Mouse (Mus musculus) kidney, adult 2 months (tissue): Measurements from ENCODE around the gene Cdx2. TPM values are rescaled to one million over a fixed set of nuclear protein-coding genes. Genes with fewer than 3 reads are reported as not detected.

Source experiments
- DNase-seq: peaks from one replicate; pipeline ENCODE4 v3.0.0; 2021
- H3K27ac ChIP-seq: fragments of 200-500 bp; 2 replicates; pipeline ENCODE4 v1.5.1; 2012; ENCODE audit warnings: low read depth, low read length, control low read depth, inconsistent platforms; ENCODE audit not compliant: insufficient read depth
- H3K27me3 ChIP-seq: fragments of 200-500 bp; replicated peaks from 2 replicates; pipeline ENCODE4 v1.6.1; 2012; ENCODE audit warnings: mild to moderate bottlenecking, moderate library complexity, low read length, inconsistent platforms; ENCODE audit not compliant: control insufficient read depth, insufficient read depth
- H3K36me3 ChIP-seq: fragments of 200-500 bp; 2 replicates; pipeline ENCODE4 v1.6.1; 2012; ENCODE audit warnings: mild to moderate bottlenecking, moderate library complexity, low read length, inconsistent platforms; ENCODE audit not compliant: control insufficient read depth, insufficient read depth
- H3K4me1 ChIP-seq: fragments of 200-500 bp; 2 replicates; pipeline ENCODE4 v1.6.1; 2011; ENCODE audit warnings: low read length; ENCODE audit not compliant: control insufficient read depth, insufficient read depth
- H3K4me3 ChIP-seq: fragments of 200-500 bp; 2 replicates; pipeline ENCODE4 v1.5.1; 2011; ENCODE audit warnings: mild to moderate bottlenecking, low read depth, low read length, control low read depth; ENCODE audit not compliant: insufficient read depth
- CTCF ChIP-seq: fragments of 200-500 bp; conservative IDR thresholded peaks from 2 replicates; pipeline ENCODE4 v1.5.1; 2011; ENCODE audit warnings: low read depth, mild to moderate bottlenecking, control low read depth, low read length, moderate library complexity, mixed read lengths; ENCODE audit not compliant: insufficient read depth, insufficient read length
- POLR2A ChIP-seq: fragments of 200-500 bp; IDR thresholded peaks from one replicate; pipeline ENCODE4 v1.6.1; 2011; ENCODE audit warnings: low read depth, low read length, control low read depth
- WGBS: fragments of 180-500 bp; shearing (Covaris S2); methylation state at CpG from one replicate; pipeline ENCODE4 v1.1.7; 2018; 5-methylcytosine and 5-hydroxymethylcytosine counted together
- polyA plus RNA-seq: library from polyadenylated mRNA; depleted of rRNA; stranded (reverse); fragments of >200 nt; gene quantifications from 2 replicates; pipeline ENCODE4 v1.2.3, GENCODE M21; 2012

Cdx2 gene
- polyA plus RNA-seq, 1 experiment, result not detected

DNA sequence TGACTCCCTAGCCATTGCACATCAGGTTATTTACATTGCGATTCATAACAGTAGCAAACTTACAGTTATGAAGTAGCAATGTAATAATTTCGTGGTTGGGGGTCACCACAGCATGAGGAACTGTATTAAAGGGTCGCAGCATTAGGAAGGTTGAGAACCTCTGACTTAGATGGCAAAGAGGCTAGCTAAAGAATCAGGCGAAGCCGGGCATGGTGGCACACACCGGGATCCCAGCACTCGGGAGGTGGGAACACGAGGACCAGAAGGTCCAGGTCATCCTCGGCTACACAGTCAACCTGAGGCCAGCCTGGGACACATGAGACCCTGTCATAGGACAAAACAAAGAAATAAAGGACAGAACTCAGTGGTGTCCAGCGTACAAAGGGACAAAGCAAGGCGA, 22.9 kb upstream of the Cdx2 start:
- Histone ChIP-seq H3K36me3 (no peaks in the 10 kb centered on the region), H3K4me3 (no peak overlapping the region), H3K27ac (no peak overlapping the region), H3K4me1 (no peaks in the 10 kb centered on the region), H3K27me3 (no peaks in the 10 kb centered on the region)
- TF ChIP-seq CTCF, result no peak
- no peak for TF ChIP-seq POLR2A
- 84% methylated on average over 11 of the region's 11 CpGs for WGBS
- no peak for DNase-seq

DNA sequence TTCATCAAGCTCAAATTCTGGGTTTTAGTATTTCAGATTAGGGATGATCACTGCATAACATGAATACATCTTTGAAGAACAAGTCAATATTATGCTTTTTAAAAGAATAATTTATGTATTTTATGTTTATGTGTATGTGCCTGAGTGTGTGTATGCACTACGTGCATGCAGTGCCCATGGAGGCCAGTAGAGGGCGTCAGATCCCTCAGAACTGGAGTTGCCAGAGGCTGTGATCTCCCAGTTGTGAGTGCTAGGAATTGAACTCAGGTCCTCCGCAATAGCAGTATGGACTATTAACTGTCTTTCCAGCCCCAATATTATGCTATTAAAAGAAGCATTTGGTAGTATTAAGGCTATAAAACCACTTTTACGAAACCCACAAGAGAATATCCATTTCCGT, 20.6 kb upstream of the Cdx2 start:
- Histone ChIP-seq H3K27me3 (no peaks in the 10 kb centered on the region), H3K27ac (no peak overlapping the region), H3K4me1 (no peaks in the 10 kb centered on the region), H3K4me3 (no peak overlapping the region), H3K36me3 (no peaks in the 10 kb centered on the region)
- WGBS, result 89% methylated on average over 5 of the region's 5 CpGs
- no peak for DNase-seq
- TF ChIP-seq CTCF, result no peak
- no peak for TF ChIP-seq POLR2A

DNA sequence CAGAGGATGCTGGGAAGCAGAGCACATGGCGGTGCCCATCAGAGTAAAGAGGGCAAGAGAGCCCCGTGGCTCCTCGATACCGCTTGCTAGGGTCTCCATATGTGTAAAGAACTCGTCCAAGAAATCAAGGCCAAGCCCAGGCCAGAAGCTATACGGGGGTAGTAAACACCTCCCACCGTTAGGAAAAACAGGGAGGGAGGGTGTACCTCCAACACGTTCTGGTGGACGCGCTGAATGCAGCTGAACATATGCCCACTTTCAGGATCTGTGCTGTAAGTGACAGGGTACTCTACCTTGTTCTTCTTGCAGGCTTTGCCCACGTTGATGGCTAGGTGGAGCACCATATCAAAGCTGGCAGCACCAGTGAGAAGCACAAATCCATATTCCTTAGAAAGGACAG, 18.9 kb upstream of the Cdx2 start:
- Histone ChIP-seq H3K4me3 (no peak overlapping the region), H3K4me1 (no peaks in the 10 kb centered on the region), H3K27ac (no peak overlapping the region), H3K36me3 (no peaks in the 10 kb centered on the region), H3K27me3 (no peaks in the 10 kb centered on the region)
- DNase-seq, result no peak
- TF ChIP-seq POLR2A (no peak), CTCF (no peak)
- 71% methylated on average over 11 of the region's 11 CpGs for WGBS

DNA sequence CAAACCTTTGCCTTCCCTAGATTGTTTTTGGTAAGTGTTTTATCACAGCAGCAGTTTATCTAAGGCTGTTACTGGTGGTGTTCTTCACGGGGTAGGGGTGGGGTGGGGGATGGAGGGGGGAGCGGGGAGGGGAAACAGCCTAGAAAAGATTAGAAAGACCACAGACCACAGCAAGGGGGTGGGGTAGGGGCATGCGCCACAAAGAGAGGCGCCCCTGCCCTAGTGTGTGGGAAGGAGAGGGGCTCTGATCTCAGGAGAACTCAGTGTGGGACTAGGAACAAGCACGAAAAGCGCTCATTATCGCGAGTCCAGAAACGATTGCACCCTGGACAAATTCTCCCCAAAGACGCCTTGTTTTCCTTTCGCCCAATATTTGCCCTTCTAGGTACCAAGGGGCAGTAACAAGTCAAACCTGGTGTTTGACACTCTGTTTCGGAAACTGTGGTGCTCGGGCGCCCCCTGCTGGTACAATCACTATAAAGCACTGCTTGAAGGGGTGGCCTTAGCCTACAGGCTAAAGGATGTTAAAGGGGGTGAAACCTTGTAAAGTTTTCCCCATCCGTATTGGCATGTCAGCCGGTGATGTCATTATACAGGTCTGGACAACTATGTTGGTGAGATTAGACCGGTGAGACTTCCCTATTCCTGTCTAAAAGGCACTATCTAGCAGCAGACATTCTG, 16.3 kb upstream of the Cdx2 start:
- Histone ChIP-seq H3K36me3 (no peaks in the 10 kb centered on the region), H3K4me1 (no peaks in the 10 kb centered on the region), H3K27me3 (no peaks in the 10 kb centered on the region), H3K27ac (no peak overlapping the region), H3K4me3 (no peak overlapping the region)
- 19% methylated on average over 17 of the region's 17 CpGs for WGBS
- peak; percentile 58 for DNase-seq
- no peak for TF ChIP-seq POLR2A
- TF ChIP-seq CTCF, result peak; percentile 86

DNA sequence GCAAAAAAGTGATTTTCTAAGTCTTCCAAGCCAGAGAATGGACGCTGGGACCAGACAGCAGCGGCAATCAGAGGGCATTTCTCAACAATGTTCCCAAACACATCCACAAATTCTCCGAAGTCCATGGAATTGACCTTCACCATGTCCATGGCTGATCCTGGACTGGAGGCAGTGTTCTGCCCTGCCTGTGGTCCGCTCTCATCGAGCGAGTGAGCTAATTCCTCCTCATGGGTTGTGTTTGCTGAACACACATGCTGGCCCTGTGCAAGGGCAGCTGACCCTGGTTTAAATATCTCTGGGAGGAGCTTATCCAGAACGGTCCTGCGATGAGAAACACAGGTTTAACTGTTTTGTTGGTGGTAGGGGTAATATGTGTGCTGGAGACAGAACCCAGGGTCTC, 15.1 kb upstream of the Cdx2 start, which contains the start of gene Urad:
Gene Urad (minus strand): TSS at position 258 of the 400 bp plus-strand sequence.
- Histone ChIP-seq H3K36me3 (no peaks in the 10 kb centered on the region), H3K4me3 (no peak within 1 kb of the TSS), H3K27ac (no peak within 1 kb of the TSS), H3K27me3 (no peaks in the 10 kb centered on the region), H3K4me1 (no peaks in the 10 kb centered on the region)
- DNase-seq, result no peak
- no peak for TF ChIP-seq CTCF
- no peak for TF ChIP-seq POLR2A
- WGBS, result 71% methylated on average over 8 of the region's 8 CpGs

DNA sequence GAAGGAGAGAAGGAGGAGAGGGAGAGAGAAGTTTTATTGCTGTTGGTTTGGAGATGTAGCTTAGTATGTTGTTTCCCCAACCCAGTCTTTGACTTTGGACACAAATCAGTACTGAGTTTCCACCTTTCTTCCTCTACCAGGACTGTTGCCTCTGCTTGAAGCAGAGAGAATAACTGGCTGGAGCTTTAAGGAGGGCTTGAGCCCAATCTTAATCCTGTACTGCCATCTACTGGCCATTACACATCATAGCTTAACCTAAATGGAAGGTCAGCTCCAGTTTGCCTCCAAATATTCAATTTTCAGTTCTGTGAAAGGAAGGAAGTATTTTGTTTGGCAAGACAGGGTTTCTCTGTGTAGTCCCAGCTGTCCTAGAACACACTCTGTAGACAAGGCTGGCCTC, 12.6 kb upstream of the Cdx2 start:
- no peaks in the 10 kb centered on the region for H3K36me3 ChIP-seq
- no peak overlapping the region for H3K27ac ChIP-seq
- TF ChIP-seq POLR2A, result no peak
- TF ChIP-seq CTCF, result peak; percentile 47
- H3K27me3 ChIP-seq, result no peaks in the 10 kb centered on the region
- H3K4me3 ChIP-seq, result no peak overlapping the region
- no peaks in the 10 kb centered on the region for H3K4me1 ChIP-seq
- peak; percentile 63 for DNase-seq

DNA sequence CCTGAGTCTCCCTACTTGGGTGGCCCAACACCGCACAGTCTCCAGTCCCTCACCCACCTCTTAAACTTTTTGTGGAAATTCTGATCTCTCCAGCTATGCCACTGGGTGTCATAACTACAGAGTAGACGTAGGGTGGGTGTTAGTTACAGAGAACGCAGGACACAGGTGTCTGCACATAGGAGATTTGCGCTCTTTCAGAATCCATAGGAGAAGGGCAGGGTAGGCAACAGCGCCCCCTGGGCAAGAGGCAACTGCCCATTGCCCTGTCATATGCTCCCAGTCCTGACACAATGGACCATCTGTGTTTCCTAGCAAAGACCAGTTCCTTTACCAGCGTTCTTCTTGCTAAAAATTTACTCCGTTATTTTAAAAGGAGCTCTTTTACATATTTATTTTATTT, 10.9 kb upstream of the Cdx2 start:
- H3K36me3 ChIP-seq, result no peaks in the 10 kb centered on the region
- no peaks in the 10 kb centered on the region for H3K27me3 ChIP-seq
- no peak overlapping the region for H3K27ac ChIP-seq
- no peak for DNase-seq
- 41% methylated on average over 7 of the region's 7 CpGs for WGBS
- TF ChIP-seq POLR2A (no peak), CTCF (peak; percentile 50)
- no peak overlapping the region for H3K4me3 ChIP-seq
- no peaks in the 10 kb centered on the region for H3K4me1 ChIP-seq
